Mouse (Mus musculus) Muller cell, postnatal 12 days (primary cell): ENCODE measurements around the gene Efcab9.

Experiments used
- DNase-seq: peaks from one replicate; pipeline ENCODE4 v3.0.0-alpha.2; 2015; ENCODE audit errors: inconsistent ontology term

Gene Efcab9

GRCm38 (mm10) chr11:32495283-32495682, 36.6 kb downstream of the Efcab9 start:
- no peak for DNase-seq

- DNase-seq, result no peak
These were observed 38.6 kb downstream of the Efcab9 start for GRCm38 (mm10) chr11:32493312-32493711.

GRCm38 (mm10) chr11:32491079-32491478, 40.8 kb downstream of the Efcab9 start:
- no peak for DNase-seq

- no peak for DNase-seq
These were observed 42.8 kb downstream of the Efcab9 start for GRCm38 (mm10) chr11:32488808-32489670.

- DNase-seq, result no peak
These were observed 43.5 kb downstream of the Efcab9 start for GRCm38 (mm10) chr11:32488344-32488743.

- no peak for DNase-seq
These were observed 44.4 kb downstream of the Efcab9 start for GRCm38 (mm10) chr11:32487501-32487900.

GRCm38 (mm10) chr11:32486621-32487020, 45.3 kb downstream of the Efcab9 start:
- DNase-seq, result no peak

- DNase-seq, result no peak
These were observed 46.6 kb downstream of the Efcab9 start for GRCm38 (mm10) chr11:32485290-32485689.

- no peak for DNase-seq
These were observed 50.4 kb downstream of the Efcab9 start for GRCm38 (mm10) chr11:32481525-32481924.

- DNase-seq, result no peak
These were observed 56.2 kb downstream of the Efcab9 start for GRCm38 (mm10) chr11:32475487-32476236.

GRCm38 (mm10) chr11:32474725-32475124, 57.2 kb downstream of the Efcab9 start:
- DNase-seq, result no peak
